Mouse (Mus musculus): ENCODE results near the gene Lrrfip1.

The Lrrfip1 gene

GRCm38 (mm10) chr1:91085686-91086085 lies 87.1 kb downstream of the Lrrfip1 start:
- DNase-seq (ENCODE audit: low spot score in 2 of 2), result no peak

GRCm38 (mm10) chr1:91086325-91086724 lies 87.8 kb downstream of the Lrrfip1 start:
- DNase-seq (ENCODE audit: low spot score in 2 of 2), result no peak

- DNase-seq (ENCODE audit: low spot score in 2 of 2), result no peak
Measured at GRCm38 (mm10) chr1:91086748-91087147, 88.2 kb downstream of the Lrrfip1 start.

GRCm38 (mm10) chr1:91088027-91088426 lies 89.5 kb downstream of the Lrrfip1 start:
- no peak for DNase-seq (ENCODE audit: low spot score in 2 of 2)

GRCm38 (mm10) chr1:91088941-91089340 lies 90.4 kb downstream of the Lrrfip1 start:
- DNase-seq (ENCODE audit: low spot score in 2 of 2), result no peak

- DNase-seq (ENCODE audit: low spot score in 2 of 2), result no peak
Measured at GRCm38 (mm10) chr1:91090456-91090855, 91.9 kb downstream of the Lrrfip1 start.

GRCm38 (mm10) chr1:91092451-91092850 lies 93.9 kb downstream of the Lrrfip1 start:
- no peak for DNase-seq (ENCODE audit: low spot score in 2 of 2)

GRCm38 (mm10) chr1:91093296-91093695 lies 94.8 kb downstream of the Lrrfip1 start:
- no peak for DNase-seq (ENCODE audit: low spot score in 2 of 2)

GRCm38 (mm10) chr1:91094001-91094400 lies 95.5 kb downstream of the Lrrfip1 start:
- DNase-seq (ENCODE audit: low spot score in 2 of 2), result no peak

- DNase-seq (ENCODE audit: low spot score in 2 of 2), result no peak
Measured at GRCm38 (mm10) chr1:91095258-91095657, 96.7 kb downstream of the Lrrfip1 start.

GRCm38 (mm10) chr1:91095853-91096252 lies 97.3 kb downstream of the Lrrfip1 start:
- DNase-seq (ENCODE audit: low spot score in 2 of 2), result no peak

- DNase-seq (ENCODE audit: low spot score in 2 of 2), result no peak
Measured at GRCm38 (mm10) chr1:91096490-91096889, 98.0 kb downstream of the Lrrfip1 start.

- DNase-seq (ENCODE audit: low spot score in 2 of 2), result no peak
Measured at GRCm38 (mm10) chr1:91097283-91097834, 98.8 kb downstream of the Lrrfip1 start.

- DNase-seq (ENCODE audit: low spot score in 2 of 2), result peak; percentile 57 to 67
Measured at GRCm38 (mm10) chr1:91098887-91099286, 100.3 kb downstream of the Lrrfip1 start.

GRCm38 (mm10) chr1:91101709-91102440 lies 103.3 kb downstream of the Lrrfip1 start:
- no peak for DNase-seq (ENCODE audit: low spot score in 2 of 2)

GRCm38 (mm10) chr1:91103366-91103983 lies 104.9 kb downstream of the Lrrfip1 start:
- no peak for DNase-seq (ENCODE audit: low spot score in 2 of 2)

GRCm38 (mm10) chr1:91107548-91107947 lies 109.0 kb downstream of the Lrrfip1 start:
- no peak for DNase-seq (ENCODE audit: low spot score in 2 of 2)

GRCm38 (mm10) chr1:91109302-91109701 lies 110.8 kb downstream of the Lrrfip1 start:
- DNase-seq (ENCODE audit: low spot score in 2 of 2), result no peak

- DNase-seq (ENCODE audit: low spot score in 2 of 2), result no peak
Measured at GRCm38 (mm10) chr1:91112171-91112570, 113.6 kb downstream of the Lrrfip1 start.

- no peak for DNase-seq (ENCODE audit: low spot score in 2 of 2)
Measured at GRCm38 (mm10) chr1:91112606-91113005, 114.1 kb downstream of the Lrrfip1 start.

GRCm38 (mm10) chr1:91122121-91122520 lies 123.6 kb downstream of the Lrrfip1 start:
- DNase-seq (ENCODE audit: low spot score in 2 of 2), result no peak

GRCm38 (mm10) chr1:91123004-91123403 lies 124.5 kb downstream of the Lrrfip1 start:
- DNase-seq (ENCODE audit: low spot score in 2 of 2), result no peak

GRCm38 (mm10) chr1:91123466-91123865 lies 124.9 kb downstream of the Lrrfip1 start:
- no peak for DNase-seq (ENCODE audit: low spot score in 2 of 2)

All from frontal cortex, postnatal 25 days (tissue).